Mouse (Mus musculus) kidney, embryonic 14.5 days (tissue): Measurements from ENCODE around the gene Tmem11. TPM values are rescaled to one million over a fixed set of nuclear protein-coding genes. Genes with fewer than 3 reads are reported as not detected.
A peak's percentile ranks its signal among the peaks of the same experiment; 100 is the strongest.

Source experiments
- ATAC-seq: fragments of 200-750 bp; cut with Nextera tagmentation; 2 replicates; pipeline ENCODE4 v1.8.0; 2017; ENCODE audit warnings: moderate number of reproducible peaks, mild to moderate bottlenecking, moderate TSS enrichment, moderate library complexity; ENCODE audit not compliant: low FRiP score, low TSS enrichment
- H3K27ac ChIP-seq: fragments of 300-500 bp; sonication (generic); 2 replicates; pipeline ENCODE4 v1.5.1; 2014; ENCODE audit warnings: low read depth, mild to moderate bottlenecking, low read length, moderate library complexity, mixed read lengths
- H3K27me3 ChIP-seq: fragments of 300-500 bp; sonication (generic); 2 replicates; pipeline ENCODE4 v1.6.1; 2014; ENCODE audit warnings: mild to moderate bottlenecking, low read length; ENCODE audit not compliant: control insufficient read depth, insufficient read depth
- H3K36me3 ChIP-seq: fragments of 300-500 bp; sonication (generic); 2 replicates; pipeline ENCODE4 v1.6.1; 2014; ENCODE audit warnings: low read length, mixed read lengths; ENCODE audit not compliant: control insufficient read depth, insufficient read depth
- H3K4me1 ChIP-seq: fragments of 300-500 bp; sonication (generic); 2 replicates; pipeline ENCODE4 v1.6.1; 2014; ENCODE audit warnings: low read length, mixed read lengths; ENCODE audit not compliant: control insufficient read depth, insufficient read depth
- H3K4me2 ChIP-seq: fragments of 300-500 bp; sonication (generic); replicated peaks from 2 replicates; pipeline ENCODE4 v1.6.1; 2014; ENCODE audit warnings: low read depth, mild to moderate bottlenecking, low read length
- H3K4me3 ChIP-seq: fragments of 300-500 bp; sonication (generic); 2 replicates; pipeline ENCODE4 v1.5.1; 2014; ENCODE audit warnings: mild to moderate bottlenecking, low read length
- H3K9ac ChIP-seq: fragments of 300-500 bp; sonication (generic); 2 replicates; pipeline ENCODE4 v1.6.1; 2014; ENCODE audit warnings: low read depth, mild to moderate bottlenecking, low read length, moderate library complexity
- H3K9me3 ChIP-seq: fragments of 300-500 bp; sonication (generic); 2 replicates; pipeline ENCODE4 v1.6.1; 2016; ENCODE audit warnings: low read length; ENCODE audit not compliant: control insufficient read depth
- WGBS: fragments of 180-500 bp; shearing (Covaris S2); extraction: QIAGEN DNeasy Blood & Tissue Kit; methylation state at CpG from one replicate; pipeline ENCODE4 v1.1.7; 2014; 5-methylcytosine and 5-hydroxymethylcytosine counted together
- polyA plus RNA-seq: library from polyadenylated mRNA; unstranded; fragments of >200 nt; fragmentation: Nextera tagmentation; extraction: Ambion mirVana; gene quantifications from 2 replicates; pipeline ENCODE4 v1.2.1, GENCODE M21; 2014

Tmem11 gene
- polyA plus RNA-seq: 72.8 and 72.9 TPM in 2 replicates

DNA sequence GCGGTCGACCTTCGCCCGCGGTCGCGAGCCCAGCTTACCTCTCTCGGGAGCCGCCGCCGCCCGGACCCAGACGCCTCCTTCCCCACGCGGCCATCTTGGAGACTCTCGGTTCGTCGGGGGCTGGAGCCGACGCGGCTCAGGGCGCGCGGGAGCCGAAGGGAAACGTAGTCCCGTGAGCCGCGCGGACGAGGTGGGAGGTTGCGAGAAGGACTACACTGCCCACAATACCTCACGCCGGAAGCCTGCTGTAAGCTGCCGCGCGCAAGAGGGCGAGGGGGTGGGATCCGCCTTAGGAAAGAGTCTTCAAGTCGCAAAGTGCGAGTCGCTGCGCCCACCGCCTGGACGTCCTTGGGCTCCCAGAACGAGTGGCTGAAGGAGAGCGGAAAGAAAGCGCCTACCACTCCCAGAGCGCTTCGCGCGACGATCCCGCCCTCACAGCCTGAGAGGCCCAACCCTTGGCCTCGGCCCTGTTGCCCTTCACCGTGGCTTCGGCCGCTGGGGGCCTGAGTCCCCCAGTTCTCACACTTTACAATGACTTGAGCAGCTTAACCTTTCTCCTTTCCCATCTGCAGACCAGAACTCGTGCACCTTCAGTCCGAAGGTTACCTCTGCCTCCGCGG is at the start of gene Tmem11:
TSS of gene Tmem11 (minus strand) at position 598 of the 620 bp plus-strand sequence.
- Histone ChIP-seq H3K4me3 (peak within 1 kb of the TSS; percentile 78), H3K36me3 (no peaks in the 10 kb centered on the region; the same call in 1 of the 2 replicates), H3K9ac (peak within 1 kb of the TSS; percentile 92), H3K4me2 (peak within 1 kb of the TSS; percentile 70), H3K4me1 (peaks cover 24% of the 10 kb centered on the region), H3K27me3 (no peaks in the 10 kb centered on the region), H3K27ac (peak within 1 kb of the TSS; percentile 93), H3K9me3 (no peaks in the 10 kb centered on the region)
- ATAC-seq: peak; percentile 98
- WGBS: under 1% methylated on average over 62 of the region's 62 CpGs

GRCm38 (mm10) chr11:60927264-60927663 is 48.2 kb upstream of the Tmem11 start:
- Histone ChIP-seq H3K4me3 (peak overlapping the region; percentile 19; the same call in 1 of the 2 replicates), H3K27me3 (no peaks in the 10 kb centered on the region), H3K36me3 (no peaks in the 10 kb centered on the region), H3K4me1 (peaks cover 12% of the 10 kb centered on the region; the same call in 1 of the 2 replicates), H3K9ac (no peak overlapping the region), H3K27ac (no peak overlapping the region), H3K9me3 (no peaks in the 10 kb centered on the region), H3K4me2 (peak overlapping the region; percentile 40)
- ATAC-seq: peak; percentile 75
- WGBS: under 1% methylated on average over 9 of the region's 9 CpGs

GRCm38 (mm10) chr11:60924981-60925380 is 45.9 kb upstream of the Tmem11 start:
- H3K27me3 ChIP-seq: no peaks in the 10 kb centered on the region
- no peak for ATAC-seq
- H3K9ac ChIP-seq: no peak overlapping the region
- no peak overlapping the region for H3K4me3 ChIP-seq
- H3K27ac ChIP-seq: no peak overlapping the region
- H3K4me1 ChIP-seq: peaks cover 4% of the 10 kb centered on the region; the same call in 1 of the 2 replicates
- no peaks in the 10 kb centered on the region for H3K9me3 ChIP-seq
- 82% methylated on average over 1 of the region's 1 CpGs for WGBS
- H3K36me3 ChIP-seq: peaks cover 4% of the 10 kb centered on the region; the same call in 1 of the 2 replicates
- no peak overlapping the region for H3K4me2 ChIP-seq

DNA sequence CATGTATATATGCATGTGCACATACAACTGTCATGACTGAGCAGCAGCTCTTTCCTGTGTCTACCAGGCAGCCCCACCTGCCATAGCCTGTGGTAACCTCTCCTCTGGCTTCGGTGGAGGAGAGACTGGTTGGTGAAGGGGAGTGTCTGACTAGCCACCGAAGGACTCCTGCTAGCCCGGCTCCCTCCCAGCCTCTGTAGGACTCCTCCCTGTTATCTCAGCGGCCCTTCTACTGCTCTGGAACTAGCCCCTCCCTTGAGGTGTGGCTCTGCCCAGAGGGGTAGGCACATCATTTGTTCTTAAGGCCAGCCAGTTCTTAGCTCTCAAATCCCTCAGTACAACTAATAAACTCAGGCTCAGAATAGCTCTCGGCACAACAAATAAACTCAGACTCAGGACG is 45.4 kb upstream of the Tmem11 start:
- Histone ChIP-seq H3K4me3 (no peak overlapping the region), H3K9me3 (no peaks in the 10 kb centered on the region), H3K4me1 (peaks cover 4% of the 10 kb centered on the region; the same call in 1 of the 2 replicates), H3K4me2 (no peak overlapping the region), H3K27me3 (no peaks in the 10 kb centered on the region), H3K27ac (no peak overlapping the region), H3K36me3 (peaks cover 4% of the 10 kb centered on the region; the same call in 1 of the 2 replicates), H3K9ac (no peak overlapping the region)
- ATAC-seq: no peak
- WGBS: 44% methylated on average over 6 of the region's 6 CpGs

DNA sequence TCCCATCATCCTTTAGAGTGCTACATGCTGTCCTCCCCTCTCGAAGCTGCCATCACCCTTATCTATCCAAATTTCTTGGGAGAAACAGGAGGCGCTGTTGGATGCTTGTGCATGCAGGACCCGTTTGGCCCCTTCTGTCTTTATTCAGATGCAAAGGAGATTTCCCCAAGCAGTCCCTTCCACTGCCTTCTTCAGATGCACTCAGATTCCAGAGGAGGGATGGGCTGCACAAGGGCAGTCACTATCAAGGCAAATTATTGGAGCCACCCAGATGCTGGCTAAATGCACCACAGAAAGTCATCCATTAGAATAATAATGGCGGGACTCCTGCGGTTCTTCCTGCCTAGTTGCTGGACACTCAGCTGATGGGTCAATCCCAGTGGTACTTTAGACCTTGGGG is 43.9 kb upstream of the Tmem11 start:
- Histone ChIP-seq H3K4me3 (no peak overlapping the region), H3K9me3 (no peaks in the 10 kb centered on the region), H3K4me1 (peaks cover 4% of the 10 kb centered on the region; the same call in 1 of the 2 replicates), H3K27me3 (no peaks in the 10 kb centered on the region), H3K9ac (no peak overlapping the region), H3K27ac (no peak overlapping the region), H3K36me3 (peaks cover 4% of the 10 kb centered on the region; the same call in 1 of the 2 replicates), H3K4me2 (no peak overlapping the region)
- ATAC-seq: no peak
- 75% methylated on average over 5 of the region's 5 CpGs for WGBS

- H3K36me3 ChIP-seq: peaks cover 4% of the 10 kb centered on the region; the same call in 1 of the 2 replicates
- H3K4me3 ChIP-seq: no peak overlapping the region
- peaks cover 4% of the 10 kb centered on the region; the same call in 1 of the 2 replicates for H3K4me1 ChIP-seq
- 77% methylated on average over 1 of the region's 1 CpGs for WGBS
- H3K27me3 ChIP-seq: no peaks in the 10 kb centered on the region
- H3K4me2 ChIP-seq: no peak overlapping the region
- no peak for ATAC-seq
- no peaks in the 10 kb centered on the region for H3K9me3 ChIP-seq
- H3K27ac ChIP-seq: no peak overlapping the region
- H3K9ac ChIP-seq: no peak overlapping the region
These were observed 43.1 kb upstream of the Tmem11 start for GRCm38 (mm10) chr11:60922195-60922594.

GRCm38 (mm10) chr11:60920021-60920420 is 40.9 kb upstream of the Tmem11 start:
- H3K36me3 ChIP-seq: peaks cover 4% of the 10 kb centered on the region; the same call in 1 of the 2 replicates
- H3K27ac ChIP-seq: no peak overlapping the region
- no peak overlapping the region for H3K9ac ChIP-seq
- no peaks in the 10 kb centered on the region for H3K4me1 ChIP-seq
- no peak overlapping the region for H3K4me3 ChIP-seq
- ATAC-seq: no peak
- 77% methylated on average over 2 of the region's 2 CpGs for WGBS
- no peaks in the 10 kb centered on the region for H3K27me3 ChIP-seq
- H3K9me3 ChIP-seq: no peaks in the 10 kb centered on the region
- H3K4me2 ChIP-seq: no peak overlapping the region

GRCm38 (mm10) chr11:60915201-60915600 is 36.1 kb upstream of the Tmem11 start:
- 75% methylated on average over 4 of the region's 4 CpGs for WGBS
- Histone ChIP-seq H3K4me2 (no peak overlapping the region), H3K36me3 (no peaks in the 10 kb centered on the region), H3K9ac (no peak overlapping the region), H3K9me3 (no peaks in the 10 kb centered on the region), H3K27ac (no peak overlapping the region), H3K4me3 (no peak overlapping the region), H3K27me3 (no peaks in the 10 kb centered on the region), H3K4me1 (peaks cover 5% of the 10 kb centered on the region)
- no peak for ATAC-seq

GRCm38 (mm10) chr11:60914491-60914890 is 35.4 kb upstream of the Tmem11 start, which contains the start of gene Natd1:
Natd1 (minus strand) TSS chr11:60914750.
- Histone ChIP-seq H3K9ac (peak within 1 kb of the TSS; percentile 80), H3K27ac (peak within 1 kb of the TSS; percentile 56; the same call in 1 of the 2 replicates), H3K36me3 (no peaks in the 10 kb centered on the region), H3K27me3 (no peaks in the 10 kb centered on the region), H3K4me1 (peaks cover 5% of the 10 kb centered on the region), H3K4me3 (peak within 1 kb of the TSS; percentile 78), H3K9me3 (no peaks in the 10 kb centered on the region), H3K4me2 (peak within 1 kb of the TSS; percentile 45)
- 30% methylated on average over 7 of the region's 7 CpGs for WGBS
- no peak for ATAC-seq
